Comparison of ENCODE assay signal across 9 mouse cellular contexts in the genomic region with DNA sequence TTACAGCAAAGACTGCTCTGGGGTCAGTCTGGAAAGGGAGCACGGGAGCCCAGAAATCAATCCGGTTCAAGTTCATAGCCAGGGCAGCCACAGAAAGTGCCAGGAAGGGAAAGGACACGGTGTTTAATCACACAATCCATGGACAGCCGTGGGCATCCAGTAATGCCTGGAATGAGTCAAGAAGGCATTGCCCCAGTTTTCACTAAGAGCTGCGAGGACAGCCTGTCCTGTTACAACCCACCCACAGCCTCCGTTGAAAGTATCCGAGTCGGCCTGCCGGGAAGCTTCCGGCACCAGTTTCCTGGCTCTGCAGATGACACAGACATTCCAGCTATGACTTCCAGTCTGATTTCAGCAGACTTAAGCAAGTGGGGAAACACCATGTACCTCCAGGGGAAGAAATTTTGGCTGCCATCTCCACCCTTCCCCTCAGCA. TPM values are rescaled to one million over a fixed set of nuclear protein-coding genes. Genes with fewer than 3 reads are reported as not detected.
DNase-seq lines count a peak whose midpoint lies in the region; ATAC-seq and TF ChIP-seq lines count a peak whose summit lies in the region.
"Had no signal": no experiment of that assay in that cellular context is flagged by ENCODE, and none has a peak within 500 bp of the region (broad histone marks: within the 10 kb centered on the region; RNA-seq: fewer than 3 reads in every experiment).

No protein-coding gene starts in this region.

- DNase-seq in liver, adult 2 months (ENCODE audit: extremely low read depth, low read depth, low spot score) = peak; percentile 94
- no peak for DNase-seq in liver
- peak; percentile 66 for DNase-seq in kidney, postnatal 0 days (ENCODE audit: low spot score)
- DNase-seq in c-Kit-positive CD71-positive TER-119-positive erythroid progenitor cells, embryonic 14.5 days (ENCODE audit: low spot score) = no peak
- no peak for DNase-seq in thymus, adult 18-20 months

- TF ChIP-seq POLR2A in liver, adult 2 months (IDR thresholded peaks at IDR 0.05; ENCODE audit: extremely low read depth, insufficient read depth, low read length) = no peak
- no peak for TF ChIP-seq POLR2A in cortical plate, adult 2 months (IDR thresholded peaks at IDR 0.05; ENCODE audit: extremely low read depth, insufficient read depth, low read length)

- no peaks in the 10 kb centered on the region for H3K79me2 ChIP-seq in liver, adult 2 months (ENCODE audit: control insufficient read depth, insufficient read depth, low read length)

- H3K4me3 ChIP-seq in liver, adult 2 months (ENCODE audit: insufficient read depth, low read depth, low read length) = no peak overlapping the region; the same call in 1 of the 2 replicates
- peak overlapping the region; percentile 49; the same call in 1 of the 2 replicates for H3K4me3 ChIP-seq in cortical plate, adult 2 months (ENCODE audit: insufficient read depth, low read length)
- peak overlapping the region; percentile 61 for H3K4me3 ChIP-seq in heart, embryonic 12.5 days
- no peak overlapping the region for H3K4me3 ChIP-seq in kidney, postnatal 0 days (replicated peaks; ENCODE audit: low read depth, low read length)
- H3K4me3 ChIP-seq in midbrain, embryonic 13.5 days (replicated peaks) = peak overlapping the region; percentile 45; the same call in 1 of the 2 replicates

- TF ChIP-seq CTCF in liver, adult 2 months (IDR thresholded peaks at IDR 0.05; ENCODE audit: low read depth, low read length) = no peak
- no peak for TF ChIP-seq CTCF in cortical plate, adult 2 months (IDR thresholded peaks at IDR 0.05; ENCODE audit: extremely low read depth, insufficient read depth, low read length)
- no peak for TF ChIP-seq CTCF in kidney, postnatal 0 days (IDR thresholded peaks at IDR 0.05; ENCODE audit: low read depth)

- peak overlapping the region; percentile 62 for H3K27ac ChIP-seq in liver, adult 2 months (replicated peaks; ENCODE audit: insufficient read depth, low read depth, low read length)
- no peak overlapping the region for H3K27ac ChIP-seq in cortical plate, adult 2 months (ENCODE audit: insufficient read depth, low read length)
- H3K27ac ChIP-seq in heart, embryonic 12.5 days (ENCODE audit: poor library complexity, severe bottlenecking) = no peak overlapping the region
- peak overlapping the region; percentile 0; the same call in 1 of the 2 replicates for H3K27ac ChIP-seq in kidney, postnatal 0 days
- H3K27ac ChIP-seq in midbrain, embryonic 13.5 days = no peak overlapping the region

- H3K4me2 ChIP-seq in heart, embryonic 12.5 days = peak overlapping the region; percentile 88
- peak overlapping the region; percentile 77 for H3K4me2 ChIP-seq in kidney, postnatal 0 days (ENCODE audit: low read length)
- H3K4me2 ChIP-seq in midbrain, embryonic 13.5 days (replicated peaks) = peak overlapping the region; percentile 83

- ATAC-seq in heart, embryonic 12.5 days (ENCODE audit: insufficient number of reproducible peaks, low FRiP score) = no peak
- ATAC-seq in kidney, postnatal 0 days (replicated peaks; ENCODE audit: low FRiP score, low read depth) = no peak
- no peak for ATAC-seq in midbrain, embryonic 13.5 days

- H3K9me3 ChIP-seq in heart, embryonic 12.5 days (replicated peaks) = no peaks in the 10 kb centered on the region
- H3K9me3 ChIP-seq in kidney, postnatal 0 days (replicated peaks; ENCODE audit: low read length) = no peaks in the 10 kb centered on the region
- H3K9me3 ChIP-seq in midbrain, embryonic 13.5 days = no peaks in the 10 kb centered on the region

- peak overlapping the region; percentile 77; the same call in 1 of the 2 replicates for H3K9ac ChIP-seq in liver, adult 2 months (ENCODE audit: low read depth, low read length)
- peak overlapping the region; percentile 22; the same call in 1 of the 2 replicates for H3K9ac ChIP-seq in heart, embryonic 12.5 days
- H3K9ac ChIP-seq in kidney, postnatal 0 days (ENCODE audit: low read depth, low read length) = no peak overlapping the region
- no peak overlapping the region for H3K9ac ChIP-seq in midbrain, embryonic 13.5 days (replicated peaks)

- H3K27me3 ChIP-seq in liver, adult 2 months (ENCODE audit: control insufficient read depth, insufficient read depth, low read length) = no peaks in the 10 kb centered on the region
- H3K27me3 ChIP-seq in heart, embryonic 12.5 days (replicated peaks) = peaks cover 75% of the 10 kb centered on the region
- H3K27me3 ChIP-seq in kidney, postnatal 0 days (ENCODE audit: insufficient read depth, low read length) = no peaks in the 10 kb centered on the region
- peaks cover 87% of the 10 kb centered on the region for H3K27me3 ChIP-seq in midbrain, embryonic 13.5 days

- peaks cover 14% of the 10 kb centered on the region for H3K4me1 ChIP-seq in liver, adult 2 months (ENCODE audit: control insufficient read depth, insufficient read depth, low read length)
- peaks cover 2% of the 10 kb centered on the region for H3K4me1 ChIP-seq in cortical plate, adult 2 months (ENCODE audit: control insufficient read depth, insufficient read depth, low read length)
- peaks cover 14% of the 10 kb centered on the region for H3K4me1 ChIP-seq in heart, embryonic 12.5 days (replicated peaks)
- peaks cover 12% of the 10 kb centered on the region for H3K4me1 ChIP-seq in kidney, postnatal 0 days (replicated peaks; ENCODE audit: insufficient read depth, low read length)
- peaks cover 21% of the 10 kb centered on the region for H3K4me1 ChIP-seq in midbrain, embryonic 13.5 days (replicated peaks)

- H3K36me3 ChIP-seq in liver, adult 2 months (ENCODE audit: control insufficient read depth, insufficient read depth, low read length) = no peaks in the 10 kb centered on the region
- H3K36me3 ChIP-seq in heart, embryonic 12.5 days = no peaks in the 10 kb centered on the region
- no peaks in the 10 kb centered on the region for H3K36me3 ChIP-seq in kidney, postnatal 0 days (ENCODE audit: insufficient read depth, low read length)
- H3K36me3 ChIP-seq in midbrain, embryonic 13.5 days = no peaks in the 10 kb centered on the region

- WGBS in liver, adult 2 months = 6% methylated on average over 10 of the region's 10 CpGs
- 37% methylated on average over 10 of the region's 10 CpGs for WGBS in heart, embryonic 12.5 days
- WGBS in kidney, postnatal 0 days = 24% methylated on average over 10 of the region's 10 CpGs
- WGBS in midbrain, embryonic 13.5 days = 48% methylated on average over 10 of the region's 10 CpGs

RNA-seq across cellular contexts. Expression of a gene that starts 1.1 kb away (rescaled TPM):
- 120 and 122 TPM in 2 replicates for total RNA-seq in liver, adult 2 months (2014; rRNA removed)
- 9.4 and 162 TPM in 2 replicates for polyA plus RNA-seq in liver, adult 2 months (2012; rRNA removed)
- polyA plus RNA-seq in cortical plate, adult 2 months (2012; rRNA removed) = 559 and 591 TPM in 2 replicates
- polyA plus RNA-seq in heart, embryonic 12.5 days (2016; fragmentation: Nextera tagmentation; extraction: Ambion mirVana) = 23.6 and 39.2 TPM in 2 replicates
- polyA plus RNA-seq in kidney, postnatal 0 days (2015; fragmentation: Nextera tagmentation; extraction: Ambion mirVana) = 98.3 and 113 TPM in 2 replicates
- polyA plus RNA-seq in midbrain, embryonic 13.5 days (2015; fragmentation: Nextera tagmentation; extraction: Ambion mirVana) = 6.1 and 9.4 TPM in 2 replicates

RNA-seq across cellular contexts. Expression of a gene that starts 7.5 kb away (rescaled TPM):
- 270 and 333 TPM in 2 replicates for total RNA-seq in liver, adult 2 months (2014; rRNA removed)
- 388 and 1,689 TPM in 2 replicates for polyA plus RNA-seq in liver, adult 2 months (2012; rRNA removed)
- 1,137 and 1,412 TPM in 2 replicates for polyA plus RNA-seq in cortical plate, adult 2 months (2012; rRNA removed)
- 129 and 209 TPM in 2 replicates for polyA plus RNA-seq in heart, embryonic 12.5 days (2016; fragmentation: Nextera tagmentation; extraction: Ambion mirVana)
- 499 and 556 TPM in 2 replicates for polyA plus RNA-seq in kidney, postnatal 0 days (2015; fragmentation: Nextera tagmentation; extraction: Ambion mirVana)
- polyA plus RNA-seq in midbrain, embryonic 13.5 days (2015; fragmentation: Nextera tagmentation; extraction: Ambion mirVana) = 21.5 and 30.3 TPM in 2 replicates

RNA-seq across cellular contexts. Expression of a gene that starts 18.9 kb away (rescaled TPM):
- total RNA-seq in liver, adult 2 months (2014; rRNA removed) = not detected in 2 replicates
- 0.21 TPM in 1 of 2 replicates, not detected in the other for polyA plus RNA-seq in liver, adult 2 months (2012; rRNA removed)
- 1,778 and 1,863 TPM in 2 replicates for polyA plus RNA-seq in cortical plate, adult 2 months (2012; rRNA removed)
- 24.7 and 25.0 TPM in 2 replicates for polyA plus RNA-seq in heart, embryonic 12.5 days (2016; fragmentation: Nextera tagmentation; extraction: Ambion mirVana)
- 2.2 and 2.7 TPM in 2 replicates for polyA plus RNA-seq in kidney, postnatal 0 days (2015; fragmentation: Nextera tagmentation; extraction: Ambion mirVana)
- polyA plus RNA-seq in midbrain, embryonic 13.5 days (2015; fragmentation: Nextera tagmentation; extraction: Ambion mirVana) = 69.9 and 73.3 TPM in 2 replicates

RNA-seq across cellular contexts. Expression of a gene that starts 34.3 kb away (rescaled TPM):
- total RNA-seq in liver, adult 2 months (2014; rRNA removed) = not detected in 2 replicates
- not detected in 2 replicates for polyA plus RNA-seq in liver, adult 2 months (2012; rRNA removed)
- polyA plus RNA-seq in cortical plate, adult 2 months (2012; rRNA removed) = not detected in 2 replicates
- polyA plus RNA-seq in heart, embryonic 12.5 days (2016; fragmentation: Nextera tagmentation; extraction: Ambion mirVana) = not detected in 2 replicates
- polyA plus RNA-seq in kidney, postnatal 0 days (2015; fragmentation: Nextera tagmentation; extraction: Ambion mirVana) = not detected in 2 replicates
- not detected in 2 replicates for polyA plus RNA-seq in midbrain, embryonic 13.5 days (2015; fragmentation: Nextera tagmentation; extraction: Ambion mirVana)
- total RNA-seq: left cerebral cortex, postnatal 25 days had no signal

RNA-seq across cellular contexts. Expression of a gene that starts 43.0 kb away (rescaled TPM):
- total RNA-seq in liver, adult 2 months (2014; rRNA removed) = 2.3 and 3.2 TPM in 2 replicates
- 3.4 and 4.6 TPM in 2 replicates for polyA plus RNA-seq in liver, adult 2 months (2012; rRNA removed)
- polyA plus RNA-seq in cortical plate, adult 2 months (2012; rRNA removed) = 26.5 and 27.2 TPM in 2 replicates
- 71.6 and 73.6 TPM in 2 replicates for polyA plus RNA-seq in heart, embryonic 12.5 days (2016; fragmentation: Nextera tagmentation; extraction: Ambion mirVana)
- polyA plus RNA-seq in kidney, postnatal 0 days (2015; fragmentation: Nextera tagmentation; extraction: Ambion mirVana) = 45.0 and 53.6 TPM in 2 replicates
- 76.0 and 77.7 TPM in 2 replicates for polyA plus RNA-seq in midbrain, embryonic 13.5 days (2015; fragmentation: Nextera tagmentation; extraction: Ambion mirVana)

Comparison
In these comparisons a context has a peak if more than half of its experiments do, and no peak if none do; other contexts are left out.
1. DNase-seq: peak in liver, adult 2 months (single experiment) and kidney, postnatal 0 days (single experiment); none in liver (single experiment), c-Kit-positive CD71-positive TER-119-positive erythroid progenitor cells, embryonic 14.5 days (single experiment) and thymus, adult 18-20 months (0 of 2).
2. H3K27ac ChIP-seq: peak in liver, adult 2 months (single experiment) and kidney, postnatal 0 days (single experiment); none in cortical plate, adult 2 months (single experiment), heart, embryonic 12.5 days (single experiment) and midbrain, embryonic 13.5 days (single experiment).
3. H3K4me3 ChIP-seq: peak in cortical plate, adult 2 months (single experiment), heart, embryonic 12.5 days (single experiment) and midbrain, embryonic 13.5 days (single experiment); none in liver, adult 2 months (single experiment) and kidney, postnatal 0 days (single experiment).
4. H3K9ac ChIP-seq: peak in liver, adult 2 months (single experiment) and heart, embryonic 12.5 days (single experiment); none in kidney, postnatal 0 days (single experiment) and midbrain, embryonic 13.5 days (single experiment).
5. RNA of a gene that starts 18.9 kb away (polyA plus RNA-seq): 1,778 to 1,863 TPM in cortical plate, adult 2 months; 69.9 to 73.3 TPM in midbrain, embryonic 13.5 days, 24.7 to 25.0 TPM in heart, embryonic 12.5 days, 2.2 to 2.7 TPM in kidney, postnatal 0 days and 0.21 TPM in liver, adult 2 months; every median in the first group is over 10 times any median in the second.
6. Peak in every context shown above with its lines, with median percentiles within 50 percentile points of each other: H3K4me2 ChIP-seq.